Mouse (Mus musculus): Measurements from ENCODE around the gene Rbfox2. TPM values are rescaled to one million over a fixed set of nuclear protein-coding genes. Genes with fewer than 3 reads are reported as not detected.

The Rbfox2 gene
- polyA plus RNA-seq, 1 experiment, result 1.3 TPM

- Histone ChIP-seq H3K27ac (ENCODE audit: insufficient read depth, low read depth, low read length) (no peak overlapping the region), H3K4me3 (ENCODE audit: insufficient read depth, low read length) (no peak overlapping the region), H3K4me1 (ENCODE audit: control insufficient read depth, insufficient read depth, low read length) (peaks cover 5% of the 10 kb centered on the region; the same call in 1 of the 2 replicates)
- no peak for TF ChIP-seq POLR2A (IDR thresholded peaks at IDR 0.05; ENCODE audit: borderline replicate concordance, low read depth, low read length)
- TF ChIP-seq CTCF (IDR thresholded peaks at IDR 0.05; ENCODE audit: low read depth, low read length), result no peak
Measured at GRCm38 (mm10) chr15:77146942-77147341, 159.9 kb downstream of the Rbfox2 start.

- TF ChIP-seq POLR2A (IDR thresholded peaks at IDR 0.05; ENCODE audit: borderline replicate concordance, low read depth, low read length) (no peak), CTCF (IDR thresholded peaks at IDR 0.05; ENCODE audit: low read depth, low read length) (no peak)
- Histone ChIP-seq H3K27ac (ENCODE audit: insufficient read depth, low read depth, low read length) (no peak overlapping the region), H3K4me1 (ENCODE audit: control insufficient read depth, insufficient read depth, low read length) (peaks cover 3% of the 10 kb centered on the region; the same call in 1 of the 2 replicates)
Measured at GRCm38 (mm10) chr15:77144960-77145359, 161.8 kb downstream of the Rbfox2 start.

GRCm38 (mm10) chr15:77142787-77143186, 164.0 kb downstream of the Rbfox2 start:
- no peak overlapping the region for H3K27ac ChIP-seq (ENCODE audit: insufficient read depth, low read depth, low read length)
- TF ChIP-seq POLR2A (IDR thresholded peaks at IDR 0.05; ENCODE audit: borderline replicate concordance, low read depth, low read length) (no peak), CTCF (IDR thresholded peaks at IDR 0.05; ENCODE audit: low read depth, low read length) (no peak)
- H3K4me3 ChIP-seq (ENCODE audit: insufficient read depth, low read length), result no peak overlapping the region
- H3K4me1 ChIP-seq (ENCODE audit: control insufficient read depth, insufficient read depth, low read length), result no peaks in the 10 kb centered on the region

More at GRCm38 (mm10) chr15:77144960-77145359, 161.8 kb downstream of the Rbfox2 start:
- no peak overlapping the region for H3K4me3 ChIP-seq (ENCODE audit: insufficient read depth, low read length)

- TF ChIP-seq POLR2A (IDR thresholded peaks at IDR 0.05; ENCODE audit: borderline replicate concordance, low read depth, low read length) (no peak), CTCF (IDR thresholded peaks at IDR 0.05; ENCODE audit: low read depth, low read length) (no peak)
- Histone ChIP-seq H3K4me3 (ENCODE audit: insufficient read depth, low read length) (no peak overlapping the region), H3K27ac (ENCODE audit: insufficient read depth, low read depth, low read length) (no peak overlapping the region)
Measured at GRCm38 (mm10) chr15:77142352-77142751, 164.5 kb downstream of the Rbfox2 start.

GRCm38 (mm10) chr15:77141711-77142110, 165.1 kb downstream of the Rbfox2 start:
- Histone ChIP-seq H3K27ac (ENCODE audit: insufficient read depth, low read depth, low read length) (no peak overlapping the region), H3K4me3 (ENCODE audit: insufficient read depth, low read length) (no peak overlapping the region)
- TF ChIP-seq POLR2A (IDR thresholded peaks at IDR 0.05; ENCODE audit: borderline replicate concordance, low read depth, low read length) (no peak), CTCF (IDR thresholded peaks at IDR 0.05; ENCODE audit: low read depth, low read length) (no peak)

More at GRCm38 (mm10) chr15:77142352-77142751, 164.5 kb downstream of the Rbfox2 start:
- no peaks in the 10 kb centered on the region for H3K4me1 ChIP-seq (ENCODE audit: control insufficient read depth, insufficient read depth, low read length)

GRCm38 (mm10) chr15:77138282-77138681, 168.5 kb downstream of the Rbfox2 start:
- H3K4me3 ChIP-seq (ENCODE audit: insufficient read depth, low read length), result no peak overlapping the region
- H3K27ac ChIP-seq (ENCODE audit: insufficient read depth, low read depth, low read length), result no peak overlapping the region
- TF ChIP-seq CTCF (IDR thresholded peaks at IDR 0.05; ENCODE audit: low read depth, low read length), result no peak
- TF ChIP-seq POLR2A (IDR thresholded peaks at IDR 0.05; ENCODE audit: borderline replicate concordance, low read depth, low read length), result no peak
- no peaks in the 10 kb centered on the region for H3K4me1 ChIP-seq (ENCODE audit: control insufficient read depth, insufficient read depth, low read length)

More at GRCm38 (mm10) chr15:77141711-77142110, 165.1 kb downstream of the Rbfox2 start:
- no peaks in the 10 kb centered on the region for H3K4me1 ChIP-seq (ENCODE audit: control insufficient read depth, insufficient read depth, low read length)

GRCm38 (mm10) chr15:77134483-77134882, 172.3 kb downstream of the Rbfox2 start:
- H3K4me1 ChIP-seq (ENCODE audit: control insufficient read depth, insufficient read depth, low read length), result no peaks in the 10 kb centered on the region
- H3K27ac ChIP-seq (ENCODE audit: insufficient read depth, low read depth, low read length), result no peak overlapping the region
- H3K4me3 ChIP-seq (ENCODE audit: insufficient read depth, low read length), result no peak overlapping the region
- TF ChIP-seq CTCF (IDR thresholded peaks at IDR 0.05; ENCODE audit: low read depth, low read length) (no peak), POLR2A (IDR thresholded peaks at IDR 0.05; ENCODE audit: borderline replicate concordance, low read depth, low read length) (no peak)

- Histone ChIP-seq H3K4me3 (ENCODE audit: insufficient read depth, low read length) (no peak overlapping the region), H3K4me1 (ENCODE audit: control insufficient read depth, insufficient read depth, low read length) (no peaks in the 10 kb centered on the region), H3K27ac (ENCODE audit: insufficient read depth, low read depth, low read length) (no peak overlapping the region)
- TF ChIP-seq POLR2A (IDR thresholded peaks at IDR 0.05; ENCODE audit: borderline replicate concordance, low read depth, low read length) (no peak), CTCF (IDR thresholded peaks at IDR 0.05; ENCODE audit: low read depth, low read length) (no peak)
Measured at GRCm38 (mm10) chr15:77129154-77129553, 177.7 kb downstream of the Rbfox2 start.

GRCm38 (mm10) chr15:77127737-77128136, 179.1 kb downstream of the Rbfox2 start:
- no peaks in the 10 kb centered on the region for H3K4me1 ChIP-seq (ENCODE audit: control insufficient read depth, insufficient read depth, low read length)
- H3K4me3 ChIP-seq (ENCODE audit: insufficient read depth, low read length), result no peak overlapping the region
- TF ChIP-seq POLR2A (IDR thresholded peaks at IDR 0.05; ENCODE audit: borderline replicate concordance, low read depth, low read length) (no peak), CTCF (IDR thresholded peaks at IDR 0.05; ENCODE audit: low read depth, low read length) (no peak)
- no peak overlapping the region for H3K27ac ChIP-seq (ENCODE audit: insufficient read depth, low read depth, low read length)

- no peak for TF ChIP-seq CTCF (IDR thresholded peaks at IDR 0.05; ENCODE audit: low read depth, low read length)
- no peak for TF ChIP-seq POLR2A (IDR thresholded peaks at IDR 0.05; ENCODE audit: borderline replicate concordance, low read depth, low read length)
- Histone ChIP-seq H3K27ac (ENCODE audit: insufficient read depth, low read depth, low read length) (no peak overlapping the region), H3K4me3 (ENCODE audit: insufficient read depth, low read length) (no peak overlapping the region), H3K4me1 (ENCODE audit: control insufficient read depth, insufficient read depth, low read length) (no peaks in the 10 kb centered on the region)
Measured at GRCm38 (mm10) chr15:77126674-77127073, 180.1 kb downstream of the Rbfox2 start.

All from bone marrow macrophage, adult 2 months (primary cell).